Mouse (Mus musculus): ENCODE measurements at regions not wholly inside any gene's neighbourhood (a gene's known extent, or its start where the extent isn't known, plus 50 kb on each side); places are given as distances from the start of the nearest gene placed in this dataset.
A peak's percentile ranks its signal among the peaks of the same experiment; 100 is the strongest.

DNA sequence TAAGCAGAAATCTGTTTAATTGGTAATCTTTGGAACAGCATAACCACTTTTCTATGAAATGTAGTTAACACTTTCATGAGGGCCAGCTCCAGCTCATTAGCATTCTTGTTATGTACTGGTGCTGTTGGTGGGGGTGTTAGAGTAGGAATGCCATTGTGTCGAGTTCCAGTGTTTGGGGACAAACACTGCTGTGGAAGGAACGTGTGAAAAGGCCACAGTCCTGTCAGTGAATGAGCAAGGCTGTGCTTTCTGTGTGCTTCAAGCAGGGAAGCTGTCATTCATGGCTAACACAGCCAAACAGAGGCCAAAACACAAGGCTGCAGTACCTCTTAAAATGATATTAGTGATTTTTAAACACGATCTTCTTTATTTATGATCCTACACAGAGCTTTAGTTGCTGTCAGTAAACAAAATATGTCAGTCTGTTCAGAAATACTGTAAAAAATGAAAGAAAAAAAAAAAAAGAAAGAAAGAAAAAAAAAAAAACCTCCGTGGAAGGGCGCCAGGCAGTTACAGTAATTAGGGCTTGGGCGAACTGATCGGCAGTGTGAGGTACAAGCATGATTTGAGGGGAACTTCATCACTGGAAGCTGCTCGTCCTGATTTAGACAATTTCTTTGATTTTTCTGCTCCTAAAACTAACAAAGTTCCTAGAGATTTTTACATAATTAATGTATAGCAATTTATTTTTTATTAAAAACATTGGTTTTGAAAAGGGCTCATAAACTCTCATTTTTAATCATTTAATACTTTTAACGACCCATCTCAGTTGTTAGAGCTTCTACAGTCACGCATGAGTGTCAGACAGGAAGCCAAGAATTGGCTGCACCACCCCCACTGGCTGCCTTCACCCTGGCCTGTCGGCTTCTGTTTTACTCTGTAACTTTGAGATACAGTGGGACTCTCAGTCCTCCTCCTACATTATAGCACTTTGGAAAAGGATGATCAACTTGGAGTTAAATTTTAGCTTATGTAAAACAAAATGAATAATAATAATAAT, 80.8 kb upstream of the Dnajc24 start:
- Histone ChIP-seq H3K4me3 (ENCODE audit: low read depth, low read length) (no peak overlapping the region), H3K27me3 (ENCODE audit: control insufficient read depth, insufficient read depth, low read length) (no peaks in the 10 kb centered on the region), H3K36me3 (ENCODE audit: control insufficient read depth, insufficient read depth, low read length) (no peaks in the 10 kb centered on the region), H3K4me1 (ENCODE audit: control insufficient read depth, insufficient read depth, insufficient read length, low read length) (no peaks in the 10 kb centered on the region), H3K27ac (ENCODE audit: insufficient read depth, low read depth, low read length) (no peak overlapping the region)
- WGBS: 37% methylated on average over 11 of the region's 11 CpGs
- TF ChIP-seq CTCF (IDR thresholded peaks at IDR 0.05; ENCODE audit: extremely low read depth, insufficient read length, insufficient replicate concordance, low read depth, low read length) (no peak), POLR2A (IDR thresholded peaks at IDR 0.05; ENCODE audit: low read depth, low read length) (no peak)

DNA sequence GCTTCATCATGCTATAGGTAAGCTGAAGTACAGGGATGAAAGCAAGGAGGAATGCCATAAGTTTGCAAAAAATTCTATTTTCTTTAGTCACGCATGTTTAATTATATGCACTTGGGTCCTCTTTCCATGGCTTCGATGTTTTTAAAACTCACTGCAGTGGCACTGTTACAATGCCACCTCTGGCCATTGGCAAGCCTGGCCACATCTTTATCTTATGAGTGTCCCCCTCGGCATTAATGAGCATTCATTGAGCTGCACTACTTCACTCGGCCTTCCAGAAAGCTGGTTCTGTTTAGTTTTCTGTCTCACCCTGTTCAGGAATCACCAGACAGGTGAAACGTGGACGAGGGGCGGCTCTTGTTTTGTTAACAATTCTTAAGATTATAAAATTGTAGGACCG, 79.7 kb upstream of the Dnajc24 start:
- 60% methylated on average over 8 of the region's 8 CpGs for WGBS
- Histone ChIP-seq H3K36me3 (ENCODE audit: control insufficient read depth, insufficient read depth, low read length) (no peaks in the 10 kb centered on the region), H3K27ac (ENCODE audit: insufficient read depth, low read depth, low read length) (no peak overlapping the region), H3K4me1 (ENCODE audit: control insufficient read depth, insufficient read depth, insufficient read length, low read length) (no peaks in the 10 kb centered on the region), H3K27me3 (ENCODE audit: control insufficient read depth, insufficient read depth, low read length) (no peaks in the 10 kb centered on the region), H3K4me3 (ENCODE audit: low read depth, low read length) (no peak overlapping the region)
- no peak for TF ChIP-seq POLR2A (IDR thresholded peaks at IDR 0.05; ENCODE audit: low read depth, low read length)
- TF ChIP-seq CTCF (IDR thresholded peaks at IDR 0.05; ENCODE audit: extremely low read depth, insufficient read length, insufficient replicate concordance, low read depth, low read length): no peak

DNA sequence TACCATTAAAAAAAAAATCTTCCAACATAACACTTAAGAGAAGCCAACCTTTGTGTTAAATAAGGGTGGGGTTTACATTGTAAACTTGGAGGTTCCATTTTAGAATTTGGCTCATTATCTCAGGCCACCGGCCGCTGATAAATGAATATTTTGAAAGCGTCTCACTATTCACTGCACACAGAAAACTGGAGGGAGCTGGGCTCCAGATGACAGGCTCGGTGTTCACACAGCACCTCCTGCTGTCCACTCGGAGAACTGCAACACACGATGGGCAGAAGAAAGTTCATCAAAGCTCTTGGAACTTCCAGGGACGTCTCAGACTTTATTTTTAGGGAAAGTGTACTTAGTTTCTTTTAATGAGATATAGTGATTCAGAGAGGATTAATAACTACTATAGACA, 78.6 kb upstream of the Dnajc24 start:
- no peaks in the 10 kb centered on the region for H3K36me3 ChIP-seq (ENCODE audit: control insufficient read depth, insufficient read depth, low read length)
- 2% methylated on average over 7 of the region's 7 CpGs for WGBS
- H3K27ac ChIP-seq (ENCODE audit: insufficient read depth, low read depth, low read length): no peak overlapping the region
- H3K4me1 ChIP-seq (ENCODE audit: control insufficient read depth, insufficient read depth, insufficient read length, low read length): no peaks in the 10 kb centered on the region
- no peak for TF ChIP-seq POLR2A (IDR thresholded peaks at IDR 0.05; ENCODE audit: low read depth, low read length)
- TF ChIP-seq CTCF (IDR thresholded peaks at IDR 0.05; ENCODE audit: extremely low read depth, insufficient read length, insufficient replicate concordance, low read depth, low read length): peak; percentile 79; the same call in 1 of the 2 replicates
- no peak overlapping the region for H3K4me3 ChIP-seq (ENCODE audit: low read depth, low read length)
- H3K27me3 ChIP-seq (ENCODE audit: control insufficient read depth, insufficient read depth, low read length): no peaks in the 10 kb centered on the region

DNA sequence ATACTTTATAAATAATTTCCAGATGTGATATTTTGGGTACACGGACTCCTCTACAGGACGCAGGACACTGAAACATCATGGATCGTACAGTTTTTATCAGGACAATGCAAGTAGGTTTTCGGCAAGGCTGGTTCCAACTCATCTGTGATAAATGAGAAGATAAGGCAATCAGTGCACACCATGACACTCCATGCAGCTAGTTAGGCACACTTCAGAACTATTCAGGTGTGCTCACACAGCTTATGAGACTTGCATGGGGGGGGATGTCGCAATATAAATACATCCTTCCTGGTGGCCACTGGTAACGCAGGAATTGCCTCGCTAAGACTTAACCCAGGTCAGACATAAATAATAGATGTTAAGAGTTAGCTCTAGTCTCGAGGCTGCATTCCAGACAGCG, 77.3 kb upstream of the Dnajc24 start:
- Histone ChIP-seq H3K4me1 (ENCODE audit: control insufficient read depth, insufficient read depth, insufficient read length, low read length) (no peaks in the 10 kb centered on the region), H3K27me3 (ENCODE audit: control insufficient read depth, insufficient read depth, low read length) (no peaks in the 10 kb centered on the region), H3K36me3 (ENCODE audit: control insufficient read depth, insufficient read depth, low read length) (no peaks in the 10 kb centered on the region), H3K27ac (ENCODE audit: insufficient read depth, low read depth, low read length) (no peak overlapping the region), H3K4me3 (ENCODE audit: low read depth, low read length) (no peak overlapping the region)
- TF ChIP-seq POLR2A (IDR thresholded peaks at IDR 0.05; ENCODE audit: low read depth, low read length) (no peak), CTCF (IDR thresholded peaks at IDR 0.05; ENCODE audit: extremely low read depth, insufficient read length, insufficient replicate concordance, low read depth, low read length) (no peak)
- WGBS: 68% methylated on average over 9 of the region's 9 CpGs

DNA sequence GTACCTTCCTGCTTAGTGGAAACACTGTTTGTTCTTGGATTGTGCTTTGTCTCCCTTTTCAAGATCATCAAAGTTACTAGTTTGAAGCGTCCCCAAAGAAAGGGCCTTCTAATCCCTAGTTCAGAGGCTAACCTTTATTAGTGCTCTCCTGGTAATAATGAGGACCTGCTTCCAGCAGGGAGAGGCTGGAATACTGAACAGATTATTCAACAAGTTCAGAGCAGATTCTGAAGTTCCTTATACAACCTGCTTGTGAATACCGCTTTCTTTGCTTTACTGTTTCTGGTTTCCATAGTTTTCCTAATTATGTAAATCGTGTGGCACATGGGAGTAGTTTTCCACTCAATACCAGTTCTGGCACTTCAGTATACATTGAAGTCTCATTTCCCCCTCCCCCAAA, 75.2 kb upstream of the Dnajc24 start:
- 70% methylated on average over 3 of the region's 3 CpGs for WGBS
- H3K27me3 ChIP-seq (ENCODE audit: control insufficient read depth, insufficient read depth, low read length): no peaks in the 10 kb centered on the region
- H3K4me3 ChIP-seq (ENCODE audit: low read depth, low read length): no peak overlapping the region
- no peak overlapping the region for H3K27ac ChIP-seq (ENCODE audit: insufficient read depth, low read depth, low read length)
- no peaks in the 10 kb centered on the region for H3K36me3 ChIP-seq (ENCODE audit: control insufficient read depth, insufficient read depth, low read length)
- no peaks in the 10 kb centered on the region for H3K4me1 ChIP-seq (ENCODE audit: control insufficient read depth, insufficient read depth, insufficient read length, low read length)
- TF ChIP-seq CTCF (IDR thresholded peaks at IDR 0.05; ENCODE audit: extremely low read depth, insufficient read length, insufficient replicate concordance, low read depth, low read length) (no peak), POLR2A (IDR thresholded peaks at IDR 0.05; ENCODE audit: low read depth, low read length) (no peak)

DNA sequence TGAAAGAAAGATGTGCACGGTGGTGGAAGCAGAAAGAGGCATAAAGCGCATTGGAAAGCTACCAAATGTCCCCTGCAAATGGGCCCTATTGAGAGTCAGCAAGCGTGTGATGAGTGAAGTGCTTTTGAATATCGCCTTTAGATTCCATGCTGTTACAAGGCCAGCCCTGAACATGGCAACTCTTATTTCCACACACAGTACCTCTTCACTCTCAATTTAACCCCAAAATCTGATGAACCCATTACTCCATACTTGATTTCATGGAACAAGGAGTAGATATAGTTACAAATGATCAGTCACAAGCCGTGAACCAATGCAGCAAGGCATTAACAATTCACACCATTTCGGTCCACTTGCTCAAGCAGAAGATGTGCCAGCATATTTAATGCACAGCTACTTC, 71.1 kb upstream of the Dnajc24 start:
- no peak overlapping the region for H3K27ac ChIP-seq (ENCODE audit: insufficient read depth, low read depth, low read length)
- 88% methylated on average over 6 of the region's 6 CpGs for WGBS

DNA sequence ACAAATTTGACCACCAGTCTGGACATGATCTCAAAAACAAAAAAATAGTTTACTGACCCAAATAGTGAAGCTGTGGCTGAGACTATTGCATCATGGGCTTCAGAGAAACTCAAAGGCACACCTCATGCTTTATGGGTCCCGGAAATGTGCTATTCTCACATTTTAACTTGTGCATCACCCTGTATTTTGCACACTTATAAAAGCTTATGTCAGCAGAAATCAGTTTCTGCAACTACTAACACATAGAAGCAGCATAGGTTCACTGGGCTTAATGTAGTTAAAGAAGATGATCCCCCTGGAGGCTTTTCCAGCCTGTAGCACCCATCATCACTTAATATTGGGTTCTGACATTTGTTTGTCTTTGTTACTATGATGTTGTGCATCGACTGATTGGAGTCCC, 61.0 kb upstream of the Dnajc24 start:
- Histone ChIP-seq H3K27ac (ENCODE audit: insufficient read depth, low read depth, low read length) (no peak overlapping the region), H3K4me1 (ENCODE audit: control insufficient read depth, insufficient read depth, insufficient read length, low read length) (no peaks in the 10 kb centered on the region), H3K36me3 (ENCODE audit: control insufficient read depth, insufficient read depth, low read length) (no peaks in the 10 kb centered on the region), H3K4me3 (ENCODE audit: low read depth, low read length) (no peak overlapping the region), H3K27me3 (ENCODE audit: control insufficient read depth, insufficient read depth, low read length) (no peaks in the 10 kb centered on the region)
- 73% methylated on average over 2 of the region's 2 CpGs for WGBS
- TF ChIP-seq POLR2A (IDR thresholded peaks at IDR 0.05; ENCODE audit: low read depth, low read length) (no peak), CTCF (IDR thresholded peaks at IDR 0.05; ENCODE audit: extremely low read depth, insufficient read length, insufficient replicate concordance, low read depth, low read length) (no peak)

More for the DNA sequence above, 71.1 kb upstream of the Dnajc24 start:
- Histone ChIP-seq H3K4me3 (ENCODE audit: low read depth, low read length) (no peak overlapping the region), H3K4me1 (ENCODE audit: control insufficient read depth, insufficient read depth, insufficient read length, low read length) (no peaks in the 10 kb centered on the region), H3K36me3 (ENCODE audit: control insufficient read depth, insufficient read depth, low read length) (no peaks in the 10 kb centered on the region), H3K27me3 (ENCODE audit: control insufficient read depth, insufficient read depth, low read length) (no peaks in the 10 kb centered on the region)
- TF ChIP-seq POLR2A (IDR thresholded peaks at IDR 0.05; ENCODE audit: low read depth, low read length): no peak
- no peak for TF ChIP-seq CTCF (IDR thresholded peaks at IDR 0.05; ENCODE audit: extremely low read depth, insufficient read length, insufficient replicate concordance, low read depth, low read length)
